Mouse (Mus musculus) limb, embryonic 12.5 days (tissue): ENCODE results near the gene Tmem132b. TPM values are rescaled to one million over a fixed set of nuclear protein-coding genes. Genes with fewer than 3 reads are reported as not detected.

ENCODE experiments used
- ATAC-seq: fragments of 200-750 bp; cut with Nextera tagmentation; 2 replicates; pipeline ENCODE4 v1.8.0; 2017; ENCODE audit warnings: low read depth, moderate TSS enrichment; ENCODE audit not compliant: insufficient number of reproducible peaks, insufficient read depth, low FRiP score, low TSS enrichment
- H3K27ac ChIP-seq: fragments of 300-500 bp; sonication (generic); 2 replicates; pipeline ENCODE4 v1.5.1; 2016; ENCODE audit warnings: mild to moderate bottlenecking, moderate library complexity
- H3K27me3 ChIP-seq: fragments of 300-500 bp; sonication (generic); 2 replicates; pipeline ENCODE4 v1.6.1; 2016; ENCODE audit warnings: mild to moderate bottlenecking, moderate library complexity
- H3K36me3 ChIP-seq: fragments of 300-500 bp; sonication (generic); 2 replicates; pipeline ENCODE4 v1.6.1; 2016; ENCODE audit warnings: mild to moderate bottlenecking, moderate library complexity
- H3K4me1 ChIP-seq: fragments of 300-500 bp; sonication (generic); replicated peaks from 2 replicates; pipeline ENCODE4 v1.6.1; 2016
- H3K4me2 ChIP-seq: fragments of 300-500 bp; sonication (generic); 2 replicates; pipeline ENCODE4 v1.6.1; 2016; ENCODE audit warnings: mild to moderate bottlenecking, moderate library complexity
- H3K4me3 ChIP-seq: fragments of 300-500 bp; sonication (generic); replicated peaks from 2 replicates; pipeline ENCODE4 v1.5.1; 2016; ENCODE audit warnings: mild to moderate bottlenecking
- H3K9ac ChIP-seq: fragments of 300-500 bp; sonication (generic); replicated peaks from 2 replicates; pipeline ENCODE4 v1.6.1; 2016; ENCODE audit warnings: mild to moderate bottlenecking, moderate library complexity
- H3K9me3 ChIP-seq: fragments of 300-500 bp; sonication (generic); 2 replicates; pipeline ENCODE4 v1.6.1; 2016; ENCODE audit warnings: mild to moderate bottlenecking, moderate library complexity
- WGBS: fragments of 180-500 bp; shearing (Covaris S2); methylation state at CpG from one replicate; pipeline ENCODE4 v1.1.7; 2016; 5-methylcytosine and 5-hydroxymethylcytosine counted together
- polyA plus RNA-seq: library from polyadenylated mRNA; unstranded; fragments of >200 nt; fragmentation: Nextera tagmentation; extraction: Ambion mirVana; gene quantifications from 2 replicates; pipeline ENCODE4 v1.2.1, GENCODE M21; 2016

Tmem132b gene
- polyA plus RNA-seq, 1 experiment from 2014 or later: 0.13 TPM

DNA sequence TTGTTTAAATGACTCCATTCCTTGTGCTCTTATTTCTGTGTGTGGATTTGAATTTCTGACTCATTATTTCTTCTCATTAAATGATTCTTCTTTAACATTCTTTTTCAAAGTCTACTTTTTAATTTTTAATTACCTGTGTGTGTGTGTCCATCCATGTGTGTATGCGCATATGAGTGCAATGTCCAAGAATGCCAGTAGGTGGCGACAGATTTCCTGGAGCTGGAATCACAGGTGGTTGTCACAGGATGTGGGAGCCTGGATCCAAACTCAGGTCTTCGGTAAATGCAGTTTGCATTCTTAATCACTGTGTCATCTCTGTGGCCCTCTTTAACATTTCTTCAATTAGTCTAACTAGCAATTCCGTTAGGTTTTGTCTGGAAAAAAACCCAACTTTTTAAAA lies 240.7 kb downstream of the Tmem132b start:
- H3K36me3 ChIP-seq: no peaks in the 10 kb centered on the region
- no peak for ATAC-seq

DNA sequence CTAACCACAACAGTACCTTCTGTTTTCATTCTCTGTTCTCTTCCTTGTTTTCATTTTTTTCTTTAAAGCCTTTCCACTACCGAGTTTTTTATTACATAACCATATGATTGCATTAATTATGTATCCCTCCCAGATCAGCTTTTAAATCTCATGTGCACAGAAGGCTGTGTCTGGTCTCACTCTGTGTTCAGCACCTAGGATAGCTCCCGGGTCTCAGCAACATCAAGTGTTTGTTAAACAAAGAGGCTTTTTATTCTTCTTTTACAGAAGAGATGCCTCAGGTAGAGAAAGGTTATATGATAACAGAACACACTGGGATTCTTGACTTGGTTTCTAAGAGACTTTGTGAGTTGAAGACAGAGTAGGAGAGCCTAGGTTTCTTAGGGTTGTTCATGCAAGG lies 241.2 kb downstream of the Tmem132b start:
- H3K36me3 ChIP-seq: no peaks in the 10 kb centered on the region
- peaks cover 9% of the 10 kb centered on the region for H3K9me3 ChIP-seq
- no peaks in the 10 kb centered on the region for H3K4me1 ChIP-seq
- ATAC-seq: no peak
- no peak overlapping the region for H3K27ac ChIP-seq
- no peak overlapping the region for H3K4me3 ChIP-seq
- 37% methylated on average over 2 of the region's 2 CpGs for WGBS
- H3K27me3 ChIP-seq: no peaks in the 10 kb centered on the region
- no peak overlapping the region for H3K4me2 ChIP-seq
- no peak overlapping the region for H3K9ac ChIP-seq

More for the DNA sequence above, 240.7 kb downstream of the Tmem132b start:
- Histone ChIP-seq H3K4me2 (no peak overlapping the region), H3K4me1 (no peaks in the 10 kb centered on the region), H3K27me3 (no peaks in the 10 kb centered on the region), H3K27ac (no peak overlapping the region), H3K9ac (no peak overlapping the region), H3K9me3 (peaks cover 5% of the 10 kb centered on the region; the same call in 1 of the 2 replicates), H3K4me3 (no peak overlapping the region)
- 92% methylated on average over 4 of the region's 4 CpGs for WGBS

DNA sequence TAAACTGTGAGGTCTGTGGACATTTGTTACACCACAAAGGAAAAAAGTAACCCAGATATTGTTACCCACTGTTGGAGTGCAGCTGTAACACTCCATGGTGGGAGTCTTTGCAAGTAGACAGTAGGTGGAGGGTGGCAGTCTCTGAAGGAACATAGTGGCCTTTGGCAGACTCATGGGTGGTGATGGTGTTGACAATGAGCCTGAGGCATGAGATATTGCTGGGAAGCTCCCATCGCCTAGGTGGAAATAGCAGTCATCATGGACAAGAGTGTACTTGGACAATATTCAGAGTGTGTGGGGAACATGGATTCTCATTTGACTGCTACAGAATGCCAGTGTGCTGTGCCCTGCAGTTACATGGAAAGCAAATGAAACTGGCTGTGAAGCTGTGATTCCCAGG lies 248.8 kb downstream of the Tmem132b start:
- ATAC-seq: no peak
- 93% methylated on average over 1 of the region's 1 CpGs for WGBS
- H3K9ac ChIP-seq: no peak overlapping the region
- no peak overlapping the region for H3K27ac ChIP-seq
- no peaks in the 10 kb centered on the region for H3K27me3 ChIP-seq
- H3K4me3 ChIP-seq: no peak overlapping the region
- H3K4me1 ChIP-seq: no peaks in the 10 kb centered on the region
- peaks cover 30% of the 10 kb centered on the region for H3K9me3 ChIP-seq
- no peak overlapping the region for H3K4me2 ChIP-seq
- H3K36me3 ChIP-seq: no peaks in the 10 kb centered on the region

DNA sequence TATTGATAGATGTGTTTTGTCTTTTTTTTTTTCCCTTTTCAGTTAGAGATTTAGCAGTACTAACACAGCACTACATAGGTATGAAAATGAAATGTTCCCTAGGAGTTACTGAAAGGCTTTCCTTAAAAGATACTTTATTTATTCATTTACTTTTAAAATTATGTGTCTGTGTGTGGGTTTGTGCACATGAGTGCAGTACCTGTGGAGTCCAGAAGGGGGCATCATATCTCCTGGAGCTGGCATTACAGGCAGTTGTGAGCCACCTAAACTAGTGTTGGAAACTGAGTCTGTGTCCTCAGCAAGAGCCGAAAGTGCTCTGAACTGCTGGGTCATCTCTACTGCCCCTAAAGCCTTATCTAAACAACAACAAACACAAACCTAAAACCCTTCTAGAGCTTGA lies 261.1 kb downstream of the Tmem132b start:
- H3K4me2 ChIP-seq: no peak overlapping the region
- WGBS: 88% methylated on average over 1 of the region's 1 CpGs
- peaks cover 3% of the 10 kb centered on the region; the same call in 1 of the 2 replicates for H3K9me3 ChIP-seq
- no peaks in the 10 kb centered on the region for H3K27me3 ChIP-seq
- H3K9ac ChIP-seq: no peak overlapping the region
- no peak overlapping the region for H3K27ac ChIP-seq
- H3K4me3 ChIP-seq: no peak overlapping the region
- no peak for ATAC-seq
- H3K36me3 ChIP-seq: no peaks in the 10 kb centered on the region
- no peaks in the 10 kb centered on the region for H3K4me1 ChIP-seq

DNA sequence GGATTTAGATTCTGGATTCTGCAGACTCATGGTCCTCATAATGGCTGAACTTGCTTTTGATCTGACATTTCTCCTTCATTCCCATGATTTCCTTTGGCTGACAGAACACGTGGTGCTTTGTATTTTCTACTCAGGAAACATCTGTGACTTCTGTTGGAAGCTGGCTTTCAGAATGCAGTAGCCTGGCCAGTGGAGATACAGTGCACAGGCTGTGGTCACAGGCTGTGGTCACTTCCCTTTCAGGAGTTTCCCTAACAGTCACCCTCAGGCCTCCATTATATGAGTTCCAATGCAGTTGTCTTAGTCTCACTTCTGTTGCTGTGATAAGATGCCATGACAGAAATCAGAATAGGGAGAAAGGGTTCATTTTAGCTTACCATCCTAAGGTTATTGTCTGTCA lies 262.7 kb downstream of the Tmem132b start:
- no peak for ATAC-seq
- WGBS: 57% methylated on average over 1 of the region's 1 CpGs
- no peaks in the 10 kb centered on the region for H3K36me3 ChIP-seq
- H3K9ac ChIP-seq: no peak overlapping the region
- H3K4me2 ChIP-seq: no peak overlapping the region
- H3K4me3 ChIP-seq: no peak overlapping the region
- no peaks in the 10 kb centered on the region for H3K9me3 ChIP-seq
- no peaks in the 10 kb centered on the region for H3K27me3 ChIP-seq
- H3K27ac ChIP-seq: no peak overlapping the region
- H3K4me1 ChIP-seq: no peaks in the 10 kb centered on the region

DNA sequence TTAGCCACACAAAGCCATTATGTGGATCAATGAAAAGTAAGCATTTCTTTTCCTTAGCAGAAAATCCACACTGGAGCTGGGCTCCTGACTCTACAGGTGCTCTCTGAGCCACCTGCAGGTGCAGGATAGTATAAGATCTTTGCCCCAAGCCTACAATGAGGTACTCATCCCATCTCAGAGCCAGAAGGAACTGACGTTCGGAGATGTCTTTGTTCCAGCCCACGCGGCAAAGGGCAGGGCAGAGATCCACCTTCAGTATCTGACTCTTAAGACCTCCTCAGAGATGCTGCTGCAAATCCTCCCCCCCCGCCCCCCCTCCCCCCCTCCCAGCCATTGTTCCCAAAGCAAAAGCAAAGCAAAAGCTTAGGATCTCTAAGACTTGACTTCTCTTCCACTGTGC lies 268.0 kb downstream of the Tmem132b start:
- no peaks in the 10 kb centered on the region for H3K27me3 ChIP-seq
- 0 out of 2 replicates have a peak, but pooled peaks cover 3% of the 10 kb centered on the region for H3K9me3 ChIP-seq
- H3K4me2 ChIP-seq: no peak overlapping the region
- WGBS: 49% methylated on average over 5 of the region's 5 CpGs
- no peak overlapping the region for H3K9ac ChIP-seq
- ATAC-seq: no peak
- H3K4me1 ChIP-seq: no peaks in the 10 kb centered on the region
- no peak overlapping the region for H3K4me3 ChIP-seq
- no peak overlapping the region for H3K27ac ChIP-seq
- no peaks in the 10 kb centered on the region for H3K36me3 ChIP-seq

DNA sequence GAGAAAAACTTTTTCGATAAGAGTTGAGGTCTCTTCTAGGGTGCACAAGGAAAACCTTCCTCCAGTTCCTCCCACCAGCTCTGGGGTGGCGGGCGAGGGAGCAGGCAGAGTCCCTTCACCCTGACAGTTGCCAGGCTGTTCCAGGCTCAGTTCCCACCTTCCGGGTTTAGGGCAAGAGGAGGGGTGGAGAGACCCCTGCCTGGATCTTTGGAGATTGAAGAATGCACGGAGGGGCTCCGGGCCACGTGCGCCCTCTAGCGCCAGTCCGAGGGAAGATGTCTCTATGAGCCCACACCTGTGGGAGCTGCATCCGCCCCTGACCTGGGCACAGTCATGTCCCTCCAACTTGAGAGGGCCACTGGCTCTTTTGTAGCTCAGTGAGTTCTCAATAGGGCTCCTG lies 268.5 kb downstream of the Tmem132b start:
- H3K36me3 ChIP-seq: no peaks in the 10 kb centered on the region
- no peak overlapping the region for H3K9ac ChIP-seq
- no peaks in the 10 kb centered on the region for H3K27me3 ChIP-seq
- 0 out of 2 replicates have a peak, but pooled peaks cover 4% of the 10 kb centered on the region for H3K9me3 ChIP-seq
- H3K27ac ChIP-seq: no peak overlapping the region
- H3K4me3 ChIP-seq: no peak overlapping the region
- H3K4me2 ChIP-seq: no peak overlapping the region
- 13% methylated on average over 11 of the region's 11 CpGs for WGBS
- H3K4me1 ChIP-seq: no peaks in the 10 kb centered on the region
- no peak for ATAC-seq

DNA sequence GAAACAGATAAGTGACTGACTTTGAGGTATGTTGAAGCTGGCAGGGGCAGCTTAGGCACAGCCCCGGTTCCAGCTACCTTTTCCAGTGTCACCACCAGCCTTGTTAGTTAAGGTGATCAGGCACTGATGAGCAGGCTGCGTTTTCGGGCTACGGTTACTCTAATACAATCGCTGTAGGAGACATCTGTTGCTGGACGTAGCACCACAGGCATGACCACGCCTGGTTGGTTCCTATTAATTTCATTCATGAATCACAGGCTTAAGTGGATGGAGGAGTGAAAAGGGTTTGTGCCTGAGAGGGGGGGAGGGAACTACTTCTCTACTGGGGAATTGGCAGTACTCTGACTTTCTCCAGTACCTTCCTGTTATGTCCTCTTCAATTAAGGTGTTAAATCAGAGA lies 271.2 kb downstream of the Tmem132b start:
- ATAC-seq: no peak
- Histone ChIP-seq H3K4me3 (no peak overlapping the region), H3K36me3 (no peaks in the 10 kb centered on the region), H3K9me3 (0 out of 2 replicates have a peak, but pooled peaks cover 4% of the 10 kb centered on the region), H3K27me3 (no peaks in the 10 kb centered on the region), H3K27ac (no peak overlapping the region), H3K9ac (no peak overlapping the region), H3K4me2 (no peak overlapping the region), H3K4me1 (no peaks in the 10 kb centered on the region)
- WGBS: 84% methylated on average over 7 of the region's 7 CpGs

DNA sequence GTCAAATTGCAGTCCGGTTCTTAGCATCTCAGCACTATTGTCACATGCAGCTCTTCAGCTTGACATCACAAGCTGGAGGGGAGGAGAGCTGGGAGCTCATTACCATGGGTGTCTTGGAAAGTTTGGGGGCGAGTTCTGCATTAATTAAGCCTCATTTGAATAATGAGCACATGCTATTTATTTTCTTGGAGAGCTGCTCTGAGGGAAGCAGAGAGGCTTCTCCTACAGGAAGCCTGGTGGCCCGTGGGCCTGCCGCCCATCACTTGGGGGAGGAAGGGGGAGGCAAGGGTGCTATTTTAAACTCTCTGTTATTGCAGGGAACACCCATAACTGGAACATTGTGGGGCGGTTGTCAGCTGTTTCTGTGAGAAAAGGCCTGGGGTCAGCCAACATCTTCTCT lies 273.8 kb downstream of the Tmem132b start:
- H3K4me2 ChIP-seq: no peak overlapping the region
- H3K9me3 ChIP-seq: 0 out of 2 replicates have a peak, but pooled peaks cover 4% of the 10 kb centered on the region
- 66% methylated on average over 5 of the region's 5 CpGs for WGBS
- H3K9ac ChIP-seq: no peak overlapping the region
- no peak overlapping the region for H3K4me3 ChIP-seq
- no peaks in the 10 kb centered on the region for H3K27me3 ChIP-seq
- no peaks in the 10 kb centered on the region for H3K4me1 ChIP-seq
- H3K27ac ChIP-seq: no peak overlapping the region
- ATAC-seq: no peak
- no peaks in the 10 kb centered on the region for H3K36me3 ChIP-seq

DNA sequence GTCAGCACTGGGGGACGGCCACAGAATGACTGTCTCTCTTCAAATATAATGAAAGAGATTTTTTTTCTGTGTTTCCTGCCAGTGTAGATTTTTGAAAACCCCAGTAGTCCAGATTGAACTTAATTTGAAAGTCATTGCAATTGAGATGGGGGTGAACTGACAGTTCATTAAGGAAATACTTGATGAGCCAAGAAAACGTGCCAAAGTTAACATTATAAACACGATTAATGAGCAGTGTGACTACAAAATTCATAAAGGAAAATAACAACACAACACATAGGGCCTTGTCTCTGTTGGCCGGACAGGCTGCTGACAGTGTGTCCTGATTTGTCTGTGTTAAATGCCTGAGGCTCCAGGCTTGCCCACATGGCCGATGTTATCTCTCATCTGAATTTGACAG lies 276.3 kb downstream of the Tmem132b start:
- 82% methylated on average over 5 of the region's 5 CpGs for WGBS
- Histone ChIP-seq H3K9me3 (0 out of 2 replicates have a peak, but pooled peaks cover 4% of the 10 kb centered on the region), H3K4me3 (no peak overlapping the region), H3K9ac (no peak overlapping the region), H3K27me3 (no peaks in the 10 kb centered on the region), H3K4me1 (no peaks in the 10 kb centered on the region), H3K4me2 (no peak overlapping the region), H3K36me3 (no peaks in the 10 kb centered on the region), H3K27ac (no peak overlapping the region)
- ATAC-seq: no peak

DNA sequence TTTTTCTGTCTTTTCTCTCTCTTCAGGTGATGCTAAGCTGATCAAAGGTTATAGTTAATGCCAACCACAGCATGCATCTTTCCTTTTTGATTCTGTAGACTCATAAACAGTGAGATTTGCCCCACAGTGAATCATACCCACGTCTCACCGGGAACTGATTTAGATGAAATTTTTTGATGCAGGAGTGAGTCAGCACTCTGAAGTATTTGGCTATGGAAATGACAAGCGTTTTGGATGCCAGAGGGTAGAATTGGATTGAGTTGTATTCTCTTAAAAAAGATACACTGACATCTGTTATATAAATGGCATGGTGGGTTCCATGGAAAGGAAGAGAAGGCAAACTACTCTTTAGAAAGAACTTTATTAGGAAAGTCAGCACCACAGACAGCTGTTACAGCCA lies 297.8 kb downstream of the Tmem132b start:
- no peak overlapping the region for H3K27ac ChIP-seq
- 83% methylated on average over 3 of the region's 3 CpGs for WGBS
- no peak for ATAC-seq
- H3K36me3 ChIP-seq: no peaks in the 10 kb centered on the region
- H3K4me1 ChIP-seq: no peaks in the 10 kb centered on the region
- H3K4me3 ChIP-seq: no peak overlapping the region
- H3K9me3 ChIP-seq: no peaks in the 10 kb centered on the region
- H3K27me3 ChIP-seq: no peaks in the 10 kb centered on the region
- H3K9ac ChIP-seq: no peak overlapping the region
- no peak overlapping the region for H3K4me2 ChIP-seq

DNA sequence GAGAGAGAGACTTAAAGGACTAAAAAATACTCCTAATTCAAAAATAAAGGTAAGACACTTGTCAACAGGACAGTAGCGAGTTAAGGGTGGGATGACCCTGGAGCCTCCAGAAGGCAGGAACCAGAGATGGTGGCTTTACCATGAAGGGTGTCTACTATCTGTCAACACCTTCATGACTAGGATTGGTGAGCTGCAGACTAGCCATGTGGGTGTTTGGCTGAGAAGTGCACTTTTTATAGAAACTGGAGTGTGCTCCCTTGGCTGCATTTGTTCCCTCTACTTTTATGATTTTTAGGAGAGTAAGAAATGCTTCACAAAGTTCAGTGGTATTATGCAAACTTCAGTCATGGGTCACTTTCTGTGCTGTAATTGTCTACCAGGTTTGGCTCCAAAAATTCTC lies 304.3 kb downstream of the Tmem132b start:
- H3K27me3 ChIP-seq: no peaks in the 10 kb centered on the region
- no peak for ATAC-seq
- 78% methylated on average over 1 of the region's 1 CpGs for WGBS

More for the DNA sequence above, 304.3 kb downstream of the Tmem132b start:
- Histone ChIP-seq H3K9me3 (no peaks in the 10 kb centered on the region), H3K4me1 (no peaks in the 10 kb centered on the region), H3K27ac (no peak overlapping the region), H3K4me2 (no peak overlapping the region), H3K36me3 (no peaks in the 10 kb centered on the region), H3K9ac (no peak overlapping the region), H3K4me3 (no peak overlapping the region)
